In genomic region chr11:102168689-102169088, GRCm38 (mm10) we compare ENCODE assay signal across 16 mouse cellular contexts. TPM values are rescaled to one million over a fixed set of nuclear protein-coding genes. Genes with fewer than 3 reads are reported as not detected.
"Had no signal": no experiment of that assay in that cellular context is flagged by ENCODE, and none has a peak within 500 bp of the region (broad histone marks: within the 10 kb centered on the region; RNA-seq: fewer than 3 reads in every experiment).

No protein-coding gene starts in this region.

- H3K27me3 ChIP-seq: hindbrain, embryonic 15.5 days; kidney, embryonic 15.5 days; limb, embryonic 15.5 days; midbrain, embryonic 12.5 days; neural tube, embryonic 13.5 days; stomach, embryonic 15.5 days had no signal

- H3K9ac ChIP-seq: hindbrain, embryonic 15.5 days; kidney, embryonic 15.5 days; limb, embryonic 15.5 days; midbrain, embryonic 12.5 days; neural tube, embryonic 13.5 days; stomach, embryonic 15.5 days had no signal

- H3K4me1 ChIP-seq: hindbrain, embryonic 15.5 days; midbrain, embryonic 12.5 days; neural tube, embryonic 13.5 days; stomach, embryonic 15.5 days had no signal

- H3K9me3 ChIP-seq: hindbrain, embryonic 15.5 days; kidney, embryonic 15.5 days; limb, embryonic 15.5 days; midbrain, embryonic 12.5 days; neural tube, embryonic 13.5 days; stomach, embryonic 15.5 days had no signal

- ATAC-seq: inflammation-experienced regulatory T-cells, adult 6 months; midbrain, embryonic 16.5 days had no signal

- H3K4me2 ChIP-seq: hindbrain, embryonic 15.5 days; kidney, embryonic 15.5 days; limb, embryonic 15.5 days; midbrain, embryonic 12.5 days; neural tube, embryonic 13.5 days; stomach, embryonic 15.5 days had no signal

- H3K4me3 ChIP-seq: hindbrain, embryonic 15.5 days; kidney, embryonic 15.5 days; limb, embryonic 15.5 days; midbrain, embryonic 12.5 days; neural tube, embryonic 13.5 days; stomach, embryonic 15.5 days had no signal

- H3K27ac ChIP-seq: hindbrain, embryonic 15.5 days; kidney, embryonic 15.5 days; limb, embryonic 15.5 days; midbrain, embryonic 12.5 days; neural tube, embryonic 13.5 days; stomach, embryonic 15.5 days had no signal

- DNase-seq: kidney, adult 2 months; kidney, postnatal 14 days; lung, postnatal 4 days; right cerebral cortex, postnatal 14 days; thymus, adult 2 months; thymus, postnatal 25 days had no signal

RNA-seq across cellular contexts. Expression of gene Nags, which starts 23.4 kb away (rescaled TPM):
- total RNA-seq: layer of hippocampus, postnatal 25 days; left cerebral cortex, postnatal 25 days had no signal
- polyA plus RNA-seq: hindbrain, embryonic 15.5 days; midbrain, embryonic 12.5 days; neural tube, embryonic 13.5 days had no signal
